Mouse (Mus musculus): ENCODE measurements at regions not wholly inside any gene's neighbourhood (a gene's known extent, or its start where the extent isn't known, plus 50 kb on each side); places are given as distances from the start of the nearest gene placed in this dataset.
A peak's percentile ranks its signal among the peaks of the same experiment; 100 is the strongest.

DNA sequence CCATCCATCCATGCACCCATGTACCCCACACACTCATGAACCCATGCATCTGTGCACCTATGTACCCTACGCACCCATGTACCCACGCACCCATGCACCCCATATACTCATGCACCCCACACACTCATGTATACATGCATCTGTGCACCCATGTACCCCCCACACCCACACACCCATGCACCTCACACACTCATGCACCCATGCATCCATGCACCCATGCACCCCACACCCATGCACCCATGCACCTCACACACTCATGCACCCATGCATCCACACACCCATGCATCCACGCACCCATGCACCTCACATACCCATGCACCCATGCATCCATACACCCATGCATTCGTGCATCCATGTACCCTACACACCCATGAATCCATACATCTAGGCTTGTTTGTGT is 63.6 kb downstream of the 4930564D02Rik start:
- H3K27ac ChIP-seq (replicated peaks): no peak overlapping the region
- H3K4me3 ChIP-seq: no peak overlapping the region
- 92% methylated on average over 4 of the region's 4 CpGs for WGBS
- H3K27me3 ChIP-seq (ENCODE audit: low read depth, poor library complexity, severe bottlenecking): no peaks in the 10 kb centered on the region
- DNase-seq (ENCODE audit: low spot score): no peak
- H3K4me1 ChIP-seq: peaks cover 7% of the 10 kb centered on the region; the same call in 1 of the 2 replicates
- H3K9me3 ChIP-seq (replicated peaks): no peaks in the 10 kb centered on the region
- no peaks in the 10 kb centered on the region for H3K36me3 ChIP-seq

DNA sequence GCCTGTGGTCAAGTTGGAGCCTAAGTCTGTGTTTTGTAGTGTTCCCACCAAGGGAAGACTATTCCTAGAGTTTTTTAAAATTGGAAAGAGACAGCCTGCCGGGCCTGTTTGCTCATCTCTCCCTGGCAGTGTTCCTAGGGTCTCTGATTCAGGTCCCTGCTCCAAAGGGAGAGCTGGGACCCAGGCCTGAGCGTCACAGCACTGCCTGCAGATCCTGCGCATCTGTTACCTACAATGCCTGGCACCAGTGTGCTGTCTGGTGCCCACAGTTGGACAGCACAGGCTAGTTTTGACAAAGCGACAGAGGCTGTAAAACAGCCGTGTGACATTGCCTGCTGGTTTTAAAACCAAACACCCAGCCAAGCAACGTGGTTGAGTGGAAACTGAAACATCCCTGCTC is 64.4 kb downstream of the 4930564D02Rik start:
- Histone ChIP-seq H3K27me3 (ENCODE audit: low read depth, poor library complexity, severe bottlenecking) (no peaks in the 10 kb centered on the region), H3K4me1 (peaks cover 7% of the 10 kb centered on the region; the same call in 1 of the 2 replicates), H3K27ac (replicated peaks) (no peak overlapping the region), H3K4me3 (no peak overlapping the region), H3K9me3 (replicated peaks) (no peaks in the 10 kb centered on the region), H3K36me3 (no peaks in the 10 kb centered on the region)
- WGBS: 85% methylated on average over 6 of the region's 6 CpGs
- no peak for DNase-seq (ENCODE audit: low spot score)

DNA sequence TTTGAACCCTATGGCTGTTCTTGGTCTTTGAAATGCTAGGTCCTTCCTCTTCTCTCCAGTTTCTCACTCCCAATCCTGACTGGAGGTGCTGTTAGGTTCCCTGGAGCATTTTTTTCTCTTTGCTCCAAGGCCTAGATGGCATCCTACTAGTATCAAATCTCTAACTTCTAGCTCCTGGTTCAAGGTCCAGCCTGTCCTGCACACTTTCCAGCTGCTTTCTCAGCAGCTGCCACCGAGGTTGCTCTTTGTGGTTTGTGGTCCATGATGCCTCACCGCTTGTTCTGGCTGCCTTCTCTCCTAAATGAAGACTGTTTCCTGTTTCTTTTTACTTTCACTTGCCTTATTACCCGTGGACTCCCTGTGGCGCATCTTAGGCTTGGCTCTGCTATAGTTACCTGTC is 66.4 kb downstream of the 4930564D02Rik start:
- Histone ChIP-seq H3K27me3 (ENCODE audit: low read depth, poor library complexity, severe bottlenecking) (no peaks in the 10 kb centered on the region), H3K27ac (replicated peaks) (no peak overlapping the region), H3K9me3 (replicated peaks) (no peaks in the 10 kb centered on the region), H3K4me3 (no peak overlapping the region), H3K4me1 (peaks cover 2% of the 10 kb centered on the region; the same call in 1 of the 2 replicates), H3K36me3 (no peaks in the 10 kb centered on the region)
- WGBS: 88% methylated on average over 4 of the region's 4 CpGs
- DNase-seq (ENCODE audit: low spot score): no peak

DNA sequence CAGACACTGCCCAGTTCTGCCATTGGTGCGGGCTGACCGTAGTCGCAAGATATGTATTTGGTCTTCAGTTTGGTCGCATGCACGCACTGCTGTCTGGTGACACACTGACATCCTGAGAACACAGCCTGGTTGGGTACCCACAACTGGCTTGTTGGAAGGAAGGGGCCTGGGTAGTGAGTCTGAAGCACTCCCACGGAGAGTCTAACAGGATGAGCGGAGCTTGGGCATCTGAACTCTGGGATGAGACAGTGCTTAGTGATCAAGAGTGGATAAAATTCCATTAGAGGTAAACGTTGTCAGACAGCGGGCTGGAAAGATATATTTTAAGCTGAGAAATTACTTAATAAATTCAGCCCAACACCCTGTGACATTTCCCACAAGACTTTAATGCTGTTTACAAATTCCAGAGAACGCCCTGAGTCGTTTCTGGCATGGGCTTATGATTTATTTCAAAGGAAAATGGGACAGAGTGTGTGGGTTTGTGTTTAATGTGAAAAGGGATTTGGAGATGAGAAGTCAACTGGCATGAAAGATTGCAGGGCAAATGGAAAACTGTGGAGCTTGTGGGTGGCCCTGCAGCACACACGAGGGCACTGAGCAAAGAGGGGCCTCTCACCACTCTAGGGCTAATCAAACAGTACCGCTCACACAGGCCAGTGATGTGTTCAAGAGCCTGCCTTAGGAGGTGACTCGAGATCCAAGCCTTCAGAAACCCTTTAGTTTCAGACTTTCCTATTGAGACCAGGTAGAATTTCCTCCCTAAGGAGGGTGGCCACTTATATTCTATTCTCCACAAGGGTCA is 74.7 kb downstream of the 4930564D02Rik start:
- peaks cover 11% of the 10 kb centered on the region; the same call in 1 of the 2 replicates for H3K4me1 ChIP-seq
- H3K9me3 ChIP-seq (replicated peaks): no peaks in the 10 kb centered on the region
- 89% methylated on average over 14 of the region's 14 CpGs for WGBS
- no peak overlapping the region for H3K27ac ChIP-seq (replicated peaks)
- no peaks in the 10 kb centered on the region for H3K36me3 ChIP-seq
- H3K4me3 ChIP-seq: no peak overlapping the region
- DNase-seq (ENCODE audit: low spot score): no peak
- H3K27me3 ChIP-seq (ENCODE audit: low read depth, poor library complexity, severe bottlenecking): no peaks in the 10 kb centered on the region

DNA sequence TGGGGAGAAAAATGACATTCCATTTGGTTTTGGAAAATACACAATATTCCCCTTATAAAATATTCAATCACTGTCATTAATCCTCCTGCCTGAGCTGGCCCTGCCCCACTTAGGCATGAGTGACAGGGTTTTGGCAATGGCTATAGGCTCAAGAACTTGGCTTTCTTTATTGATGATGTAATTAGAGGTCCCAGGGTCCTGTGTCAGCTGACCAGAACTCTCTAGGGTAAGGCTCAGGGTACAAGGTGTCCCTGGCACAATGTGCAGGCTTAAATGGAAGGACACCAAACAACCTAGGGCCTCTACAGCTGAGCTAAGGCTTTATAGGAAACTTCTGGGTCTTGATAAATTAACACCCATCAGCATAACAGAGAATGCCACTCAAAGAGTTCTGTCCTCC is 76.0 kb downstream of the 4930564D02Rik start:
- Histone ChIP-seq H3K27ac (replicated peaks) (no peak overlapping the region), H3K4me1 (peaks cover 11% of the 10 kb centered on the region; the same call in 1 of the 2 replicates), H3K9me3 (replicated peaks) (no peaks in the 10 kb centered on the region), H3K4me3 (no peak overlapping the region), H3K36me3 (no peaks in the 10 kb centered on the region), H3K27me3 (ENCODE audit: low read depth, poor library complexity, severe bottlenecking) (no peaks in the 10 kb centered on the region)
- DNase-seq (ENCODE audit: low spot score): no peak

DNA sequence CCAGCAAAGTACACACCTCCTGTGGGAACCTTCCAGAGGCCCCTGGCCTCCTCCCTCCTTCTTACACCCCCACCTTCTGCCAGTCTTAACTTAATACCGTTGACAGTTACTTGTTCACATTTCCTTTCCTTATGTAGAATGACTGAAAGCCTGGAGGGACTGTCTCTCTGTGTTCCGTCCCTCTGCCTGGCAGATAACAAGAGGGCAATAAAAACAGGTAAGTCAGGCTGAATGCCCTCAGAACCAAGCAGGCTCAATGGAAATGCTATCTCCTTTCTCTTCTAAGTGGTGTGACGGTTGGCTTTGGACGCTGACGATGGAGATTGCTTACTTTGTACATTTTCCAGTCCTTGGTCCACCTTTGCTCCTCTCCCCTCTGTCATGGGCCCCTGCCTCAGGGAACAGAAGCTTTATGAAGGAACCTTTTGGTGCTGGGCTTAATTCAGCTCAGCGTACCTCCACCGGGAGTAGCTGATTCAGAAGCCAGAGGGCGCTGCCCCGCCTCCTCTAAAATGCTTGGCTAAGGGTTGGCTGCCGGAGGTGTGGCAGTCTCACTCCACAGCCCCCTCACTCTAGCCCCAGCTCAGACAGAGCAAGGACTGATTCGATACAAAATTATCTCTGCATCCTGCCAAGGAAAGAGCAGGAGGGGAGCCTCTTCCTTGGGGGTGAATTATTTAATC is 85.0 kb downstream of the 4930564D02Rik start:
- Histone ChIP-seq H3K4me1 (peaks cover 12% of the 10 kb centered on the region), H3K9me3 (replicated peaks) (no peaks in the 10 kb centered on the region), H3K4me3 (no peak overlapping the region), H3K27me3 (ENCODE audit: low read depth, poor library complexity, severe bottlenecking) (peaks cover 4% of the 10 kb centered on the region; the same call in 1 of the 2 replicates), H3K36me3 (no peaks in the 10 kb centered on the region), H3K27ac (replicated peaks) (no peak overlapping the region; the same call in 1 of the 2 replicates)
- WGBS: 22% methylated on average over 11 of the region's 11 CpGs
- DNase-seq (ENCODE audit: low spot score): peak; percentile 55

DNA sequence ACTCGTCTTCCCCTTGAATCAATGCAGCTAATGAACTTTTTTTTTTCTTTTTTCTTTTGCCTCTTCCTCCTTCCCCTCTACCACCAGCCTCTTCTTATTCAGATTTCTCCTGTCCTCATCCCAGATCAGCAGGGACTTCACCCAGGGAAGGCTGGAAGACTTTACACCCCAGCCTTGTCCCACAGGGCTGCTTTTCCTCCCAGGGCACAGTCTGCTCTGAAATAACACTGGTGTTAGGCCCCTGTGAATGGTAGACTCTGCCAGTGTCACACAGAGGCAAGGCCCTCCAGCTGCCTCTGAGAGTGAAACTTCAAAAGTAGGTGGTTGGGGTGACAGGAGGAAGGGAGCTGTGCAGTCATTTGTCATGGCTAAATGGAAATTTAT is 85.5 kb downstream of the 4930564D02Rik start:
- H3K27ac ChIP-seq (replicated peaks): no peak overlapping the region
- H3K36me3 ChIP-seq: no peaks in the 10 kb centered on the region
- peaks cover 12% of the 10 kb centered on the region for H3K4me1 ChIP-seq
- H3K4me3 ChIP-seq: no peak overlapping the region
- WGBS: 11% methylated on average over 1 of the region's 1 CpGs
- DNase-seq (ENCODE audit: low spot score): no peak
- no peaks in the 10 kb centered on the region for H3K9me3 ChIP-seq (replicated peaks)
- peaks cover 4% of the 10 kb centered on the region; the same call in 1 of the 2 replicates for H3K27me3 ChIP-seq (ENCODE audit: low read depth, poor library complexity, severe bottlenecking)

DNA sequence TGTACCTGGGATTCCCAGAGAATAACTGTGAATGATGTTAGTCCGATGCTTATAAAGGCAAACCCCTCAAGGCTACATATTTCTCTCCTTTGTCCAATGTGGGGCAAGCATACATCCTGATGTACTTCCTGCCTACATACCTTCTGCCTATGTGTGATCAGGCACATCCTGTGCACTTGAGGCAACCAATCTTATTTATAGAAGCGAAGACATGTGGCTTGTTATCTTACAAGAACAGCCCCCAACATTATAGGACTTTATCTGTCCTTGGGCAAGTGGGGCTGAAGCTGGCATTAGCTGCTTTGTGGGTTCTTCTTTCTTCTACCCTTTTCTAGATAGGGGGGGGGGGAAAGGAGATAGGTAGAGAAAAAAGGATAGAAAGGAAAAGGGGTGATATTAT is 91.7 kb downstream of the 4930564D02Rik start:
- no peak overlapping the region for H3K4me3 ChIP-seq
- no peak for DNase-seq (ENCODE audit: low spot score)

DNA sequence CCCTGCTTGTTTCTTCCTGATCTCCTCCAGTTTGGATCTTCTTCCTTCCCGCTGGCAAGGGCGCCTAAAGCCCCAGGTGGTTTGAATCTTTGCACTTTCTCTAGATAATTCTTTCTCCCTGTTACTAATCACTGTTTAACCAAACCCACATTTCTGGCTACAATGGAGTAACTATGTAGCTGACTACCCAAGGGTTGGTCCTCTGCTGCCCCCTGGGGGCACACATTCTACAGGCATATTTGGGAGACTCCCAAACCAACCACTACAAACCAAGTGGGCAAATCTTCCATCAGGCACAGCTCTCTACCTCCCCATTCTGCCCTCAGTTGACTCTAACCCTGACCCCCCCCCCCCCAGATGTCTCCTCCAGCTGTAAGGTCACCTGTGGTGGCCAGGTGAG is 98.7 kb downstream of the 4930564D02Rik start:
- WGBS: 71% methylated on average over 2 of the region's 2 CpGs
- peak; percentile 46 for DNase-seq (ENCODE audit: low spot score)

More for the DNA sequence above, 91.7 kb downstream of the 4930564D02Rik start:
- H3K27ac ChIP-seq (replicated peaks): no peak overlapping the region
- 87% methylated on average over 2 of the region's 2 CpGs for WGBS
- H3K27me3 ChIP-seq (ENCODE audit: low read depth, poor library complexity, severe bottlenecking): no peaks in the 10 kb centered on the region
- no peaks in the 10 kb centered on the region for H3K9me3 ChIP-seq (replicated peaks)
- H3K36me3 ChIP-seq: no peaks in the 10 kb centered on the region
- peaks cover 6% of the 10 kb centered on the region; the same call in 1 of the 2 replicates for H3K4me1 ChIP-seq

DNA sequence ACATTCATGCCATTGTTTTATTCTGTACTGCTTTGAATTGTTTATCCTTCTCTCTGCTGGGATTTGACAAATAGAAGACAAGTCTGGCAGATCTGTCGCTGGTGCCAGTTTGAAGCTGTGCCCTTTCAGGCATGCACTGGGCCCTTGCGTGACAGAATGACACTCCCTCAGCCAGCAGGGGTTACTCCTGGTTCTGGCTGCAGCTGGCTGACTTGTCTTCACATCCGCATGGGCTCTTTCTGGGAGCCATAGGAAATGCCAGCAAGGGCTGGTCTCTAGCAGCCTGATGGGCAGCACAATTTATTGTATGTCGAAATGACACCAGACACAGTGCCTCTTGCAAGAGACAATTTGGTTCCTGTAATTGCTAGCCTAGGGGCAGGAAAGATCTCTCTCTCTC is 102.5 kb downstream of the 4930564D02Rik start:
- WGBS: 57% methylated on average over 4 of the region's 4 CpGs
- no peak for DNase-seq (ENCODE audit: low spot score)
- 0 out of 2 replicates have a peak, but pooled peaks cover 6% of the 10 kb centered on the region for H3K9me3 ChIP-seq (replicated peaks)
- H3K4me1 ChIP-seq: peaks cover 8% of the 10 kb centered on the region; the same call in 1 of the 2 replicates
- no peak overlapping the region for H3K4me3 ChIP-seq
- H3K27me3 ChIP-seq (ENCODE audit: low read depth, poor library complexity, severe bottlenecking): no peaks in the 10 kb centered on the region
- no peaks in the 10 kb centered on the region for H3K36me3 ChIP-seq
- no peak overlapping the region; the same call in 1 of the 2 replicates for H3K27ac ChIP-seq (replicated peaks)

More for the DNA sequence above, 98.7 kb downstream of the 4930564D02Rik start:
- no peak overlapping the region for H3K4me3 ChIP-seq
- H3K4me1 ChIP-seq: peaks cover 8% of the 10 kb centered on the region; the same call in 1 of the 2 replicates
- no peaks in the 10 kb centered on the region for H3K36me3 ChIP-seq
- H3K27ac ChIP-seq (replicated peaks): no peak overlapping the region
- 0 out of 2 replicates have a peak, but pooled peaks cover 3% of the 10 kb centered on the region for H3K9me3 ChIP-seq (replicated peaks)
- no peaks in the 10 kb centered on the region for H3K27me3 ChIP-seq (ENCODE audit: low read depth, poor library complexity, severe bottlenecking)

DNA sequence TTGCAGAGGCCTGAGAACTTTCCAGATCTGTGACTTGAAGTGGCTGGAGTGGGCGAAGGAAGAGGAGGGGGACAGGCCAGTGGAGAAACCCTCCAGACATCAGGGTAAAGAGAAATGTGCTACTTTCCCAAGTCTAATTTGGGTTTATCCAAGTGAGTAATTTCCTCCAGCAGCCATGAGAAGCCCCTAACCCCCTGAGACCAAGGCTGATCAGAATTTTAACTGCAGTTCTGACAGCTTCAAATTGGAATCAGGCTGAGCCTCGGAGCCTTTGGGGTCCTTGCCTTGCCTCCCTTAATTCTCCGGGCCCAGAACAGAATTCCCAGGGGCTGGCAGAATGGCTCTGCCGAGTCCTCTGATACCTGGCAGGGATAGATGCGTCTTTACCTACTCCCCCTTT is 104.9 kb downstream of the 4930564D02Rik start:
- no peak overlapping the region for H3K27ac ChIP-seq (replicated peaks)
- 84% methylated on average over 5 of the region's 5 CpGs for whole genome bisulfite sequencing
- no peaks in the 10 kb centered on the region for H3K36me3 ChIP-seq

DNA sequence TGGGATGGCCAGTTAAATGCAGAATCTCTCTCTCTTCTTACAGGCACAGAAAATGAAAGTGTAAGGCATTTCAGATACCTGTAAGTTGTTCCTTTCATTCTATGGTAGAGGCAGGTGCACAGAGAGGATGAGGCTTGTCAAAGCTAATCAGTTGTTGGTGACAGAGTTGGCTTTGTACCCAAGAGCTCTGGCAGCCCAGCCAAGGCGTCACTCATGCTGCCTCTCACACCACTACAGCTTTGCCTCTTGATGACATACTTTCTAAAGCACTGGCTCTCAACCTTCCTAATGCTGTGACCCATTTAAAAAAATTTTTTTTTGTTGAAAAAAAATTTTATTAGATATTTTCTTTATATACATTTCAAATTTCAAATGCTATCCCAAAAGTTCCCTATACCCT is 105.4 kb downstream of the 4930564D02Rik start:
- Histone ChIP-seq H3K4me1 (peaks cover 8% of the 10 kb centered on the region; the same call in 1 of the 2 replicates), H3K27me3 (ENCODE audit: low read depth, poor library complexity, severe bottlenecking) (no peaks in the 10 kb centered on the region), H3K9me3 (replicated peaks) (0 out of 2 replicates have a peak, but pooled peaks cover 6% of the 10 kb centered on the region), H3K36me3 (no peaks in the 10 kb centered on the region), H3K27ac (replicated peaks) (no peak overlapping the region), H3K4me3 (no peak overlapping the region)
- WGBS: 83% methylated on average over 1 of the region's 1 CpGs
- DNase-seq (ENCODE audit: low spot score): no peak

More for the DNA sequence above, 104.9 kb downstream of the 4930564D02Rik start:
- H3K4me1 ChIP-seq: peaks cover 8% of the 10 kb centered on the region; the same call in 1 of the 2 replicates
- no peaks in the 10 kb centered on the region for H3K27me3 ChIP-seq (ENCODE audit: low read depth, poor library complexity, severe bottlenecking)
- 0 out of 2 replicates have a peak, but pooled peaks cover 6% of the 10 kb centered on the region for H3K9me3 ChIP-seq (replicated peaks)
- no peak overlapping the region for H3K4me3 ChIP-seq
- DNase-seq (ENCODE audit: low spot score): no peak

DNA sequence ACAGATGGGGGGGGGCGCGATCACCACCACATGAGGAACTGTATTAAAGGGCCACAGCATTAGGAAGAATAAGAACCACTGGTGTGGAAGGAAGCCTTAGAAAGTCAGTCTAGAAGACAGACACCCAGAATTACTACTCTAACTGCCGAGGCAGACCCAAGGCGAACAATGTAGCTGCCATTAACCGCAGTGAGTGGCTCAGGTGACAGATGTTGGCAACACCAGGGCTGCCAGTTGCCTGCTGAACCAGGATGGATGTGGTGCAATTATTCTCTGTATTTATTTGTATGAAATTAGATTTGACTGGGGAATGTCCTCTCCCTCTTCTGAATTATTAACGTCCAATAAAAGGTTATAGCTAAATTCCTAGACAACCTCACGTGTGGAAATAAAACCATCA is 124.7 kb downstream of the 4930564D02Rik start:
- Histone ChIP-seq H3K9me3 (replicated peaks) (no peaks in the 10 kb centered on the region), H3K4me1 (no peaks in the 10 kb centered on the region), H3K4me3 (no peak overlapping the region), H3K27ac (replicated peaks) (no peak overlapping the region), H3K27me3 (ENCODE audit: low read depth, poor library complexity, severe bottlenecking) (no peaks in the 10 kb centered on the region), H3K36me3 (no peaks in the 10 kb centered on the region)
- DNase-seq (ENCODE audit: low spot score): no peak
- 89% methylated on average over 7 of the region's 7 CpGs for WGBS

All from midbrain, embryonic 10.5 days (tissue).